Mouse (Mus musculus) C2C12 (cell line): ENCODE measurements around the gene Ccdc188.

Experiments
- CEBPB ChIP-seq: IDR thresholded peaks from one replicate; pipeline ENCODE4 v1.6.1; 2011; ENCODE audit warnings: low read depth, mild to moderate bottlenecking, control low read depth, moderate library complexity
- CTCF ChIP-seq: IDR thresholded peaks from one replicate; pipeline ENCODE4 v1.5.1; 2011; ENCODE audit not compliant: control insufficient read depth, insufficient read depth, insufficient read length

DNA sequence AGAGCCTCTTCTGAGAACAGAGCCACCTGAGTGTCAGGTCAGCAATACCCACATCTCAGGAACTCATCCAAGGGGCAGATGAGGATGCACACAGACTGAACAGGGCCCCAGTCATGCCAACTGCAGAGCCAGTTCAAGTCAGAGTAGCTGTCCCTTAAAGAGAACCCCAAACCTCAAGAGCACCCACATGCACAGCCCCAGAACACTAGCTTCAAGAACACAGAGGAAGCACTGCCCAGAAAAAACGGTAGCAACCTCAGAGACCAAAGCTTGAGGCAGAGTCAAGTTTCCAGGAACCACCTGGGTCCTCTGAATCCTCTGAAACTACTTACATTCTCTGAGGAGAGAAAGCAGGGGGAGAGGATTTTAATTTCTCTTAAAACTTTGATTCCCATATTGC lies 15.8 kb downstream of the Ccdc188 start:
- no peak for TF ChIP-seq CTCF
- TF ChIP-seq CEBPB: no peak
